Mouse (Mus musculus) hindbrain, embryonic 13.5 days (tissue): Measurements from ENCODE around the gene Sowahc. TPM values are rescaled to one million over a fixed set of nuclear protein-coding genes. Genes with fewer than 3 reads are reported as not detected.

Experiments used
- ATAC-seq: fragments of 200-750 bp; cut with Nextera tagmentation; 2 replicates; pipeline ENCODE4 v1.8.0; 2017; ENCODE audit warnings: moderate TSS enrichment; ENCODE audit not compliant: low FRiP score
- H3K27ac ChIP-seq: fragments of 300-500 bp; sonication (generic); 2 replicates; pipeline ENCODE4 v1.5.1; 2015; ENCODE audit warnings: inconsistent platforms, mild to moderate bottlenecking, moderate library complexity
- H3K27me3 ChIP-seq: fragments of 300-500 bp; sonication (generic); 2 replicates; pipeline ENCODE4 v1.6.1; 2015; ENCODE audit warnings: mild to moderate bottlenecking, inconsistent platforms
- H3K36me3 ChIP-seq: fragments of 300-500 bp; sonication (generic); 2 replicates; pipeline ENCODE4 v1.6.1; 2015; ENCODE audit warnings: mild to moderate bottlenecking, inconsistent platforms
- H3K4me1 ChIP-seq: fragments of 300-500 bp; sonication (generic); replicated peaks from 2 replicates; pipeline ENCODE4 v1.6.1; 2015; ENCODE audit warnings: inconsistent platforms
- H3K4me2 ChIP-seq: fragments of 300-500 bp; sonication (generic); 2 replicates; pipeline ENCODE4 v1.6.1; 2015; ENCODE audit warnings: inconsistent platforms, mild to moderate bottlenecking, moderate library complexity
- H3K4me3 ChIP-seq: fragments of 300-500 bp; sonication (generic); 2 replicates; pipeline ENCODE4 v1.5.1; 2015; ENCODE audit warnings: mild to moderate bottlenecking, inconsistent platforms
- H3K9ac ChIP-seq: fragments of 300-500 bp; sonication (generic); 2 replicates; pipeline ENCODE4 v1.6.1; 2015; ENCODE audit warnings: mild to moderate bottlenecking, inconsistent platforms
- H3K9me3 ChIP-seq: fragments of 300-500 bp; sonication (generic); 2 replicates; pipeline ENCODE4 v1.6.1; 2016; ENCODE audit warnings: inconsistent platforms
- WGBS: fragments of 180-500 bp; shearing (Covaris S2); methylation state at CpG from one replicate; pipeline ENCODE4 v1.1.7; 2015; 5-methylcytosine and 5-hydroxymethylcytosine counted together
- polyA plus RNA-seq: library from polyadenylated mRNA; unstranded; fragments of >200 nt; fragmentation: Nextera tagmentation; extraction: Ambion mirVana; gene quantifications from 2 replicates; pipeline ENCODE4 v1.2.1, GENCODE M21; 2015

Sowahc gene
- polyA plus RNA-seq, 1 experiment from 2014 or later: 17.0 TPM

GRCm38 (mm10) chr10:59261603-59262002, 39.9 kb downstream of the Sowahc start:
- Histone ChIP-seq H3K9ac (no peak overlapping the region), H3K4me3 (no peak overlapping the region), H3K4me2 (no peak overlapping the region), H3K36me3 (no peaks in the 10 kb centered on the region), H3K27me3 (no peaks in the 10 kb centered on the region), H3K27ac (no peak overlapping the region), H3K9me3 (no peaks in the 10 kb centered on the region), H3K4me1 (0 out of 2 replicates have a peak, but pooled peaks cover 4% of the 10 kb centered on the region)
- ATAC-seq: no peak
- 61% methylated on average over 3 of the region's 3 CpGs for WGBS

GRCm38 (mm10) chr10:59262021-59262420, 40.3 kb downstream of the Sowahc start:
- ATAC-seq: no peak
- WGBS: 87% methylated on average over 1 of the region's 1 CpGs
- H3K9ac ChIP-seq: no peak overlapping the region
- 0 out of 2 replicates have a peak, but pooled peaks cover 4% of the 10 kb centered on the region for H3K4me1 ChIP-seq
- H3K4me2 ChIP-seq: no peak overlapping the region
- no peak overlapping the region for H3K4me3 ChIP-seq
- no peak overlapping the region for H3K27ac ChIP-seq
- H3K9me3 ChIP-seq: no peaks in the 10 kb centered on the region
- no peaks in the 10 kb centered on the region for H3K27me3 ChIP-seq
- no peaks in the 10 kb centered on the region for H3K36me3 ChIP-seq

DNA sequence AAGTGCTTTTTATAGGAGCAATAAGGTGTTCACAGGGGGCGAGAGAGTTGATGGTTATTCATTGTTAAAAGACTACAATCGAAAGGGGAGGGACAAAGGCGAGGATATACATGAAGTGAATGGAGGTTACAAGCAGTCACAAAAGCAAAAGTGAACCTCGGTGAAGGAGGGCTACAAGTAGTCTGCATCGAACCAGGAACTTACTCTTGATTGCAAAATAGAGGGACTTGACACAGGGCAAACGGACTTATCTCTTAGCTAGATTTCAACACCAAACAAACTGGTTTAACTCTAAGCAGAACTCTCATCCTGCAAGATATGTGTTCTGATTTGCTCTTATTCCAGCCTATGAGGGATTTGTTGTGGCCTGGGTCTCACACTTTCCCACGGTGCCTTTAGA, 41.2 kb downstream of the Sowahc start:
- Histone ChIP-seq H3K27ac (no peak overlapping the region), H3K4me1 (0 out of 2 replicates have a peak, but pooled peaks cover 4% of the 10 kb centered on the region), H3K9me3 (no peaks in the 10 kb centered on the region), H3K4me2 (no peak overlapping the region), H3K36me3 (no peaks in the 10 kb centered on the region), H3K9ac (no peak overlapping the region), H3K4me3 (no peak overlapping the region), H3K27me3 (no peaks in the 10 kb centered on the region)
- whole genome bisulfite sequencing: 60% methylated on average over 7 of the region's 7 CpGs
- no peak for ATAC-seq

DNA sequence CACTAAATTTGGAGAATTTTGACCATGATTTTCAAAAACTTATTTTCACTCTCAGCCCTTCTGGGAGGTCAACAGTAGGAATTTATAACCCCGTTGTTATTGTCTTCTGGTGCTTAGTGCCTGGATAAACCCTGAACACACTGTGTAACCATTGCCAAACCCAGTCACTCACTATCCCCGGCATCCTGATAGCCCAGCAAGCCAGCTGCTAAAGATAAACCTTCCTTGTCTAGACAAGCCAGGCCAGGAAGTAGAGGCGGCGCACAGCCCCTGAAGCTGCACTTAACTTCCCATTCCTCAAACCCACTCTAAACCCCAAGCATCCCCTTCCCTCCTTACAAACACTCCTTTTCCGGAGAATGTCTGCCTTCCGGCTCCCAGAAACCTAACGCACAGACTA, 43.3 kb downstream of the Sowahc start:
- no peaks in the 10 kb centered on the region for H3K36me3 ChIP-seq
- no peak overlapping the region for H3K4me3 ChIP-seq
- 0 out of 2 replicates have a peak, but pooled peaks cover 4% of the 10 kb centered on the region for H3K4me1 ChIP-seq
- H3K9me3 ChIP-seq: no peaks in the 10 kb centered on the region
- no peak overlapping the region for H3K27ac ChIP-seq
- H3K9ac ChIP-seq: no peak overlapping the region
- ATAC-seq: no peak
- H3K4me2 ChIP-seq: no peak overlapping the region
- whole genome bisulfite sequencing: 85% methylated on average over 7 of the region's 7 CpGs
- no peaks in the 10 kb centered on the region for H3K27me3 ChIP-seq

- Histone ChIP-seq H3K4me3 (no peak overlapping the region), H3K4me2 (no peak overlapping the region), H3K9ac (no peak overlapping the region), H3K4me1 (0 out of 2 replicates have a peak, but pooled peaks cover 4% of the 10 kb centered on the region), H3K27ac (no peak overlapping the region), H3K9me3 (no peaks in the 10 kb centered on the region), H3K27me3 (no peaks in the 10 kb centered on the region), H3K36me3 (no peaks in the 10 kb centered on the region)
- ATAC-seq: no peak
- WGBS: 74% methylated on average over 4 of the region's 4 CpGs
Measured at GRCm38 (mm10) chr10:59265674-59266073, 43.9 kb downstream of the Sowahc start.

DNA sequence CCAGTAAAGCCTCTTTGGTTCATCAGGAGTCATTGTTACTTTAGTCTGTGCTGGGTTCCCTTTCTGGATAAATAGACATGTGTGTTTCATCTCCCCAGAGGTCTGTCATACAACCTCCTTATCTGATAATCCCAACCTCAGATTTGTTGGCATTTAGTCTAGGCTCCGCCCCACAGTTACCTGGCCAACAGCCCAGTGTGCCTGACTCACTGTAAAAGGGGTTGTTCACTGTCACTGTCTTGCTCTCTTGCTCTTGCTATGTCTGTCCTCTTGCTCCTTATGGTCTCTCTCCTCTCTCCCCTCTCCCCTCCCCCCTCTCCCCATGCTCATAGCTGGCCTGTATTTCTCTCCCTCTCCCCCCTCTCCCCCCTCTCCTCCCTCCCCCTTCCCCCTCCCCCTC, 44.3 kb downstream of the Sowahc start:
- Histone ChIP-seq H3K9me3 (no peaks in the 10 kb centered on the region), H3K36me3 (no peaks in the 10 kb centered on the region), H3K4me3 (no peak overlapping the region), H3K4me1 (0 out of 2 replicates have a peak, but pooled peaks cover 4% of the 10 kb centered on the region), H3K9ac (no peak overlapping the region), H3K4me2 (no peak overlapping the region), H3K27ac (no peak overlapping the region), H3K27me3 (no peaks in the 10 kb centered on the region)
- WGBS: 94% methylated on average over 1 of the region's 1 CpGs
- no peak for ATAC-seq

- Histone ChIP-seq H3K9me3 (no peaks in the 10 kb centered on the region), H3K27ac (no peak overlapping the region), H3K27me3 (no peaks in the 10 kb centered on the region), H3K9ac (no peak overlapping the region), H3K4me1 (0 out of 2 replicates have a peak, but pooled peaks cover under 1% of the 10 kb centered on the region), H3K36me3 (no peaks in the 10 kb centered on the region), H3K4me2 (no peak overlapping the region), H3K4me3 (no peak overlapping the region)
- no peak for ATAC-seq
- WGBS: 92% methylated on average over 2 of the region's 2 CpGs
Measured at GRCm38 (mm10) chr10:59267275-59267674, 45.5 kb downstream of the Sowahc start.

DNA sequence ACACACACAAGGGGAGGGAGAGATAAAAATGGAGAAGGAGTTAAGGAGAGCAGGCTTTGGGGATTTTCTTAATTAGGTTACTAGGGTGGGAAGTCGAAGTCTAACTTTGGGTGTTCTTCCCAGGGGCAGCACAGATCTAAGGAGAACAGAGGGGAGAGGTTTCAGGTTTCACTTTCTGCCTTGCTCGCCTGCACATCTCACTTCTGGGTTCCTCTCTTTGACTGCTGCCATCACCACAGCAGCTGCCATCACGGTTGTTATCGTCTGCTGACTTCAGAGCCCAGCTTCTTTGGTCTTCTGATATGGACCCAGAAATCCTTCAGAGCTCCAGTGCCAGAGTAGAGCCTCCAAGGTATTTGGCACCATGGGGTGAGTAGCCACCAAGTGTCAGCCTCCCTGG, 46.4 kb downstream of the Sowahc start:
- no peaks in the 10 kb centered on the region for H3K27me3 ChIP-seq
- ATAC-seq: no peak
- H3K9ac ChIP-seq: no peak overlapping the region
- no peak overlapping the region for H3K4me3 ChIP-seq
- no peak overlapping the region for H3K27ac ChIP-seq
- H3K9me3 ChIP-seq: no peaks in the 10 kb centered on the region
- H3K4me1 ChIP-seq: no peaks in the 10 kb centered on the region
- no peak overlapping the region for H3K4me2 ChIP-seq
- no peaks in the 10 kb centered on the region for H3K36me3 ChIP-seq
- 65% methylated on average over 4 of the region's 4 CpGs for WGBS

- H3K4me1 ChIP-seq: no peaks in the 10 kb centered on the region
- 37% methylated on average over 3 of the region's 3 CpGs for WGBS
- ATAC-seq: no peak
Measured at GRCm38 (mm10) chr10:59268754-59269153, 47.0 kb downstream of the Sowahc start.

GRCm38 (mm10) chr10:59275745-59276144, 54.0 kb downstream of the Sowahc start:
- H3K4me1 ChIP-seq: no peaks in the 10 kb centered on the region
- 88% methylated on average over 5 of the region's 5 CpGs for WGBS
- H3K4me3 ChIP-seq: no peak overlapping the region
- H3K27me3 ChIP-seq: no peaks in the 10 kb centered on the region
- H3K36me3 ChIP-seq: no peaks in the 10 kb centered on the region
- H3K4me2 ChIP-seq: no peak overlapping the region
- no peak overlapping the region for H3K27ac ChIP-seq
- no peak for ATAC-seq
- no peaks in the 10 kb centered on the region for H3K9me3 ChIP-seq
- no peak overlapping the region for H3K9ac ChIP-seq

More at GRCm38 (mm10) chr10:59268754-59269153, 47.0 kb downstream of the Sowahc start:
- Histone ChIP-seq H3K4me3 (no peak overlapping the region), H3K36me3 (no peaks in the 10 kb centered on the region), H3K4me2 (no peak overlapping the region), H3K9ac (no peak overlapping the region), H3K27ac (no peak overlapping the region), H3K9me3 (no peaks in the 10 kb centered on the region), H3K27me3 (no peaks in the 10 kb centered on the region)

Other genes with a start within 250 kb of the Sowahc start
- gene Sept10, start 106 bp upstream of the Sowahc start, polyA plus RNA-seq: 19.6 and 22.7 TPM in 2 replicates
- 28.7 and 29.9 TPM in 2 replicates for gene P4ha1, start 101.3 kb downstream of the Sowahc start, polyA plus RNA-seq
- gene Gm10273, start 173.7 kb downstream of the Sowahc start, polyA plus RNA-seq: 1.6 and 2.9 TPM in 2 replicates
- gene Pla2g12b, start 181.7 kb downstream of the Sowahc start, polyA plus RNA-seq: not detected in 2 replicates
- 0.21 and 0.25 TPM in 2 replicates for gene Oit3, start 219.8 kb downstream of the Sowahc start, polyA plus RNA-seq